Mouse (Mus musculus) adrenal gland, adult (tissue): ENCODE measurements around the gene Elf1.
"Not testable (repeated sequence)": the region's sequence is repeated elsewhere in the genome, so short reads cannot be mapped to it uniquely, and the experiment has no call there.

Experiments used
- DNase-seq, 2 experiments: peaks; one replicate each; pipeline ENCODE4 v3.0.0; 2022 to 2023; ENCODE audit warnings: low spot score in 1 of 2; ENCODE audit not compliant: inconsistent age in 2 of 2

The Elf1 gene

GRCm38 (mm10) chr14:79520612-79521011 lies 39.6 kb downstream of the Elf1 start:
- DNase-seq = no peak

GRCm38 (mm10) chr14:79521056-79521455 lies 40.1 kb downstream of the Elf1 start:
- DNase-seq = no peak

GRCm38 (mm10) chr14:79521471-79522117 lies 40.6 kb downstream of the Elf1 start:
- no peak for DNase-seq

- no peak for DNase-seq
These were observed 41.4 kb downstream of the Elf1 start for GRCm38 (mm10) chr14:79522387-79522786.

GRCm38 (mm10) chr14:79526106-79526505 lies 45.1 kb downstream of the Elf1 start:
- DNase-seq = not testable (repeated sequence)

- no peak for DNase-seq
These were observed 46.7 kb downstream of the Elf1 start for GRCm38 (mm10) chr14:79527704-79528103.

DNA sequence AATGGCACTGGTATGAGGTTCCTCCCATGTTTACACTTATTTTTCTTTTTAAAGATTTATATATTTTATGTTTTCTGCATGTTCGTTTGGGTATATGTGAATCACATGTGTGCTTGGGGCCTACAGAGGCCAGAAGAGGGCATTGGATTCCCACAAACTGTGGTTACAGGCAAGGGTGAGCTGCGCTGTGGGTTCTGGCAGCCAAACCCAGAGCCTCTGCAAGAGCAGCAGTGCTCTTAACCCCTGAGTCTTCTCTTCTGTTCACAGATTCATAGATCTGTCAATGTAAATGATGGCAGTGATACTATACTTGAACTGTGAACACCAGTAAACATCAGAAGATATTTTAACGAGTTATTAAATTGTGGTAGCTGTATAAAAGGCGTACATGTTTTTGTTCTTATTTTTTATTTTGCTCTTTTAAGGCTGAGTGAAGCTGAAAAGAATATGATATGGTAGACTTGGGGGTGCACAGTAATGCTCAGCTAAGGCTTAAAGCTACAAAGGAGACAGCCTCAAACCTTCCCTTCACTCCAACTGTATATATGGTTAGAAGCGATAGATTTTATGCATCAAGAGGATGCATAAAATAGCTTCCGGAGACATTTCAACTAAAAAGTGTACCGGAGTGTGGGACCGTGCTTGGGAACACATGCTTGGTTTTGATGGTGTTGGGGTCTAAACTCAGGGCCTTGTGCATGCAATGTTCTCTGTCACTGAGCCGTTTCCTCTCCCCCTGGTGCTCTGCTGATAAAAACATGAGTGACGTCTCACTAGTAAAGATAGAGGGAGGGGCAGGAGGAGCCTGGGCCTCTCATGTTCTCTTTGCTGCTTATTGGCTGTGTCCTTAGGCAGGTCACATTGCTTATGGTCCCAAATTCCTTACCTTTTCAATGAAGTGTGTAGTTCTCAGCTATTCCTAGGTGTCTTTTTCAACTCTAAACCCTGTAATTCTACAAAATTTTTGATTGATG lies 48.9 kb downstream of the Elf1 start:
- DNase-seq = no peak

DNA sequence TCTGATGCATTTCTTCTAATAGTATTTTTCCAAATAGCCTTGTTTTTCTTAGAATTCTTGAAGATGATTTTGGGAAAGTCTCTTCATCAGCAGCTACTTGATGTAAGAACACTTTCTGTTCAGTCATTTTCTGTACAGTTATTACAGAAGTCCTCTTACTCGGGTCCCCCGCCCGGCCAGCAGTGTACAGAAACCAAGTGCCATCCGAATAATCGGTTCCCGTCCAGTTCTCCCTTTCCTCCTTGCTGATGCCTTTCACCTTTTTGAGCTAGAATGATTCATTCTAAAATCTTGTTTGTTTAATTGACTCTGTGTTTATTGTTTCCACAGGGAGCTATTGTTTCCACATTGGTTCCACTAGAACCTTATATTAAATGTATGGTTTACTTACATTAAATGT lies 49.8 kb downstream of the Elf1 start:
- DNase-seq = no peak

DNA sequence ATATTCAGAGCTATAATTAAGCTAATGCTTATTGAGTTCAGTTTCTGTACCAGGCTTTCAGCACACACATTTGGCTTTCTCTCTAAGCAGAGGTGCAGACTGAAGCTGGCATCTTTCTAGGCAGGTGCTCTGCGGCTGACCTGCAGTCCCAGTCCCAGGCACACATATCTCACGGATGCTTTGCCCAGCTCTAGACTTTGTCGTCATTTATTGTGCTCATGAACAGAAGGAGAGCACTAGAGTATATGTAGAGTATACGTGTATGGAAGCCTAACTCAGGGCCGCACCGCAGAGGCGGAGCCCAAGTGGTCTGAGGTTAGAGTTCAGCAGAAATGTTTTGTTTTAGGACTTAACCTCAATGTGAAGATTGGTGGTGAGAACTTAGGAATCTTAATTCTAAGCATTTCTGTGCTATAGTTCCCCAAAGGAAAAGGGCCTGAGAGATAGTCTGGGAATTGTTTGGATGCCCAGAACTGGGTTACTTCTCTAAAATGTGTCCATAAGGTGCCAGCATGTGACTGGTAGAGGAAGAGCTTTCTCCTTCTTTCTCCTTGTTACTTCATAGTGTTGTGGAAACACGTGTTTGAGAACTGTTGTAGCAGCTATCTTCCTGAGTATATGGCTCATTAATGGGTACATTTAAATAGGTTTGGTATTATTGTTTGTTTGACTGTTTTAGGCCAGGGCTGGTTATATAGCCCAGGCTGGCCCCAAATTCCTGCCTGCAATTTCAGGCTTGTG lies 51.2 kb downstream of the Elf1 start:
- no peak for DNase-seq

DNA sequence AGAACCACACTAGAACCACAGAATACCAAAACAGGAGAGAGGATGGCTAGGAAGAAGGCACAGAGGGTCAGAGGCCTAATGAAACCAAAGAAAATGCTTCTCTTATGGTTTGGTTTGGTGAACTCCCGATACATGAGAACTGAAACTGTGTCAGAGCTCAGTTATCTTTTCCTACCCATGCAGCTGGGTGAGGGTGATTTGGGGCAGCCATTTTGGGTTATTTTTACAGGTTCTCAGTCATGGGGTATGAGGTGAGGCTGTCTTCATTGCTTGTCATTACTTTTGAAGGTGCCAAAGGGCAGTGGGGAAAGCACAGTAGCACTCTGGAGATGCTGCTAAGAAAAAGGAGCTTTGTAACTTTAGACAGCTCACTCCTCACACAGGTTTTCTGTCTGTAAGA lies 52.4 kb downstream of the Elf1 start:
- DNase-seq = no peak

DNA sequence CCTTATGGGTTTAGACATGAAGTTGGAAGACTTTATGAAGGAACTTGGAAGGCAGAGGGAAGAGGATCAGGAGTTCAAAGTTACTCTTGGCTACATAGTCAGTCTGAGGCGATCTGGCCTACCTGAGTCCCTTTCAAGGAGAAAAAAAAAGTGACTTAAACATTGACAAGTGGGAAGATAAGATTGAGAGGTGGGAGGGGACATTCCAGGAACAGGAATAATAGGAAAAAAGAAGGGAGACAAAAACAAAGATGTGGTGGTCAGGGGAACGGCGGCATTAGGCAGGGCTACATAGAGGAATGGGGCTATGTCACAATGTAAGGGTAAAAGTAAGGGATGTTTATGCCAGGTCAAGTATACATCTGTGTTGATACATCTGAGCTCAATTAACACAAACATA lies 53.2 kb downstream of the Elf1 start:
- no peak for DNase-seq

DNA sequence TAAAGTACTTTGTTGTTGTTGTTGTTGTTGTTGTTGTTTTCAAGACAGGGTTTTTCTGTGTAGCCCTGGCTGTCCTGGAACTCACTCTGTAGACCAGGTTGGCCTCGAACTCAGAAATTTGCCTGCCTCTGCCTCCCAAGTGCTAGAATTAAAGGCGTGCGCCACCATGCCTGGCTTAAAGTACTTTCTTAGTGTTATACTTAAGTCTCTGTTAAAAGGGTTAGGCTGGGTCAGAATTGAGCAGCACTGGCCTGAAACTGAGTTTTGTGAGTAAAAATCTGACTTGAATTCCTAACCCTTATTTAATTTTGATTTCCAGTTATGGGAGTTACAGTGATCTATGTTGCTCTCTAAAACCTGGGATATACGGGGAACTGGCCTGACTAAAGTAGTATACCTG lies 53.7 kb downstream of the Elf1 start:
- not testable (repeated sequence) for DNase-seq

GRCm38 (mm10) chr14:79535318-79535717 lies 54.3 kb downstream of the Elf1 start:
- DNase-seq = peak in 1 of 2 experiments; percentile 59

- DNase-seq = no peak
These were observed 55.0 kb downstream of the Elf1 start for GRCm38 (mm10) chr14:79536011-79536410.

DNA sequence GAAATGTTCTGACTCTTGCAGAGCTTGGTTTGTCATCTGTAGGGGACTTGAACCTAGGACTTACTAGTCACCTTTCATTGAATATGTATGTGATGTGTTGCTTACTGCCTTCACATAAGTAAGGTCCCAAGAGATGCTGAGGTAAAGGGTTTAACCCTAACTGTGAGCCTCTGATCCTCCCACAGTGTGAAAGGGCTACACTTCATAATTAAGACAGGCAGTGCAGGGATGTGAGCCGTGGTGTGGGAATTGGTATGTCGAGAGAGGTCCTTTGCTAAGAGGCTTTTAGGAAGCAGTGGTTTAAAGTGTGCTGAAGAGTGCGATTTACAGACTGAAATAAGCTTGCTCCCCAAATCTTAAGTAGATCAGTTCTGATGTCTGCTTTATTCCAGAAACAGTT lies 55.8 kb downstream of the Elf1 start:
- no peak for DNase-seq

GRCm38 (mm10) chr14:79537463-79537862 lies 56.5 kb downstream of the Elf1 start:
- no peak for DNase-seq

DNA sequence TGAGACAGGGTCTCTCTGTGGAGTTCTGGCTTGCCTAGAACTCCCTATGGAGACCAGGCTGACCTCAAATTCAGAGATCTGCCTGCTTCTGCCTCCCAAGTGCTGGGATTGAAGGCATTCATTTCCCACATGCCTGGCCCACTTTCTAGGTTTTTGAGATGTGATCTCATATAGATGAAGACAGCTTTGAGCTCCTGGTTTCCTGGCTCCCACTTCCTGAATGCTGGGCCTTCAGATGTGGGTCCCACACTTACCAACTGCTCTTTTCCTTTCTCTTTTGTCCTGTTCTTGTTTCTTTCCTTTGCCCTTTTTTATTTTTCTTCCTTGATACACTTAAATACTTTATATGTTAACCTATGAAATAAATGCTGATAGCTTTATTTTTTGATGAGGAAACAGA lies 56.9 kb downstream of the Elf1 start:
- no peak for DNase-seq

DNA sequence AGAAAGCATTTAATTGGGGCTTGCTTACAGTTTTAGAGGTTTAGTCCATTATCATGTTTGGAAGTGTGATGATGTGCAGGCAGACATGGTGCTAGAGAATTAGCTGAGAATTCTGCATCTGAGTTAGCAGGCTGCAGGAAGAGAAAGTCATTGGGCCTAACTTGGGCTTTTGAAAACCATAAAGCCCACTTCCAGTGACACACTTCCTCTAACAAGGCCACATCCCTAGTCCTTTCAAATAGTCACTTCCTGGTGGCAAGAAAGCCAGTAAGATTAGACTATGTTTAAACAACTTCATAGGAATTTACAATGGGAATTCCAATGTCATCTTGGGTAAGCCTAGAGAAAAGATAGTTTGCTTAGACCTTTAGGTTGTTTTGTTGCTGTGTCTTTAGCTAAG lies 60.6 kb downstream of the Elf1 start:
- DNase-seq = no peak

DNA sequence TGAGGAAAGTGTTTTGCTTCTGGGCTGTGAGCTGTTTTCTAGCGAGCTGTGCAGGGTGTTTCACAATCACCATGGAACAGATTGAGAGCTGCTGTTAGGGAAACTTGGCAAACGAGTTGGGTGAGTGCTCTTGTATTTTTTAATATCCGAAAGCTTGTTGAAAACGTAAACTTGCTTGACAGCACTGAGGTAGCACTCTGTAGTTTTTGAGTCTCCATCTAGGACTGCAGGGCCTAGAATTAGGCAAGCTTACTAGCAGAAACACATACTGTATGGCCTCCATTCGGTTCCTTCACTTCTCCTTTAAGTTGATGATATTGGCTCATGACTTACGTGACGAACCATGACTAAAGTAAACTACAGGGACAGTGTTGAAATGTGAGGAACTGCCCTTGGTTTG lies 68.3 kb downstream of the Elf1 start:
- DNase-seq = peak; percentile 22 to 81

- DNase-seq = peak in 1 of 2 experiments; percentile 54
These were observed 70.9 kb downstream of the Elf1 start for GRCm38 (mm10) chr14:79551929-79552328.

- no peak for DNase-seq
These were observed 71.9 kb downstream of the Elf1 start for GRCm38 (mm10) chr14:79552854-79553253.

DNA sequence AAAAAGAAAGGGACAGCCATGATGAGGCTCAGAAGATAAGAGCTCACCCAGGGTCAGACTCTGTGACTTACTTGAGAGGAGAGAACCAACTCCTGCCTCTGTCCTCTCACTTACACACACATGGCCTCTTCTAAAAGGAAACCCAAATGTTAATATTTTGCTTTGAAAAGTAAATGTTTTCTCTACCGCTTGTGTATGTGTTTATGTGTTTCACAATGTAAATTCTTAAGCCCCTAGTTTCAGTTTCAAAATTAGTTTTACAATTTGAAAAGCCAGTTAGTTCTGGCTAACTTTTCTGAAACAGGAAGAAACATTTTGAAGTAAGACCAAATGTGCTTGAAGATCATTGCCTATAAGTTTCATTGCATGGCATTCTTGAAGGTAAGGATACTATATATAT lies 76.8 kb downstream of the Elf1 start:
- DNase-seq = no peak
